Mouse (Mus musculus) retina, embryonic 14.5 days (tissue): ENCODE results near the gene Anapc1.
A peak's percentile ranks its signal among the peaks of the same experiment; 100 is the strongest.

Source experiments
- DNase-seq: peaks from one replicate; pipeline ENCODE4 v3.0.0-alpha.2; 2015; ENCODE audit warnings: low spot score

The Anapc1 gene

GRCm38 (mm10) chr2:128686921-128687557, at the start of gene Anapc1:
Anapc1 (minus strand) TSS chr2:128687391.
- peak; percentile 94 for DNase-seq

DNA sequence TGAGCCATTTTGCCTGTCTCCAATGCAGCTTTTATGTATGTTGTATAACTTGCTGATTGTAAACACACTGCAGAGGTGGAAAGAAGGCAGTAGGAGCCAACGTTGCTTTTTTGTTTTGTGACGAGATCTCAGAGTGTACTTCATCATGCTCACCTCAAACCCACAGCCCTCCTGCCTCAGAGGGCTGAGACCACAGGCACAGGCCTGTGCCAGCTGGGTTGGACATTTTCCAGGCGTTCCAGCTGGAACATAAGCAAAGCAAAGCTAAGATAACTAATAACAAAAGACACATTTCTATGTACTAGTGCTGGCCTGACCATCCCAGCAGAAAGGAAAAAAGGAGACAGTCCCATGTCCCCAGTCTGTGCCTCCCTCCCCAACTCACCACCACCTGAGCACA, 47.9 kb upstream of the Anapc1 start:
- no peak for DNase-seq

DNA sequence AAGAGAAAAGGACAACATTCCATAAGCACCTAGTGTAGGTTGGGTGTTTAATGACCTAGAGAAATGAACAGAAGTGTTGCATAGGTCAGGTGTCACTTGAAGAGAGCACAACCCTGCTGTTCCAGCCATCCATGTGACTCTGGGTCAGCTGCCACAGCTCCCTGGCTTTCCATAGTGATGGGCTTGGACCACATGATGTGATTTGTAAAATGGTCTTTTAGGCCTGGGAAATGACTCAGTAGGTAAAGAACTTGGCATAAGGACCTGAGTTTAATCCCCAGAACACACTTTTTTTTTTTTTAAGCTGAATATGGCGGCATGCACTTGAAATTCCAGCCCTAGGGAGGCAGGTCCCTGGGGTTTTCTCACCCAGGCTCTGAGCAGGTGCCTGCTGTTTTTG, 44.8 kb upstream of the Anapc1 start:
- DNase-seq, result no peak

- no peak for DNase-seq
These were observed 44.3 kb upstream of the Anapc1 start for GRCm38 (mm10) chr2:128731514-128731913.

DNA sequence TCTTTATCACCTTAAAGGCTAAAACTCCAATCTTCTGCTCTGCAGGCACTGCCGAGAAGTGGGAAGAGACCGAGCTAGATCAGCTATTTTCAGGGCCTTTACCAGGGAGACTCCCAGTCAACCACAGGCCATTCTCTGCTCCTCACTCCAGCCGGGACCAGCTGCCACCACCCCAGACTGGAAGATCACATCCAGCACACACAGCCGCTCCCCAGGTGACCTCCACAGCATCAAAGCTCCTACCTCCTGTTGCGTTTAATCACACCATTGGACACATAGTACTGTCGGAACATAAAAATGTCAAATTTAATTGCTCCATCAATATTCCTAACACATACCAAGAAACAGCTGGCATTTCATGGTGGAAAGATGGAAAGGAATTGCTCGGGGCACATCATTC, 42.0 kb upstream of the Anapc1 start:
- no peak for DNase-seq

- no peak for DNase-seq
These were observed 40.9 kb upstream of the Anapc1 start for GRCm38 (mm10) chr2:128728066-128728465.

DNA sequence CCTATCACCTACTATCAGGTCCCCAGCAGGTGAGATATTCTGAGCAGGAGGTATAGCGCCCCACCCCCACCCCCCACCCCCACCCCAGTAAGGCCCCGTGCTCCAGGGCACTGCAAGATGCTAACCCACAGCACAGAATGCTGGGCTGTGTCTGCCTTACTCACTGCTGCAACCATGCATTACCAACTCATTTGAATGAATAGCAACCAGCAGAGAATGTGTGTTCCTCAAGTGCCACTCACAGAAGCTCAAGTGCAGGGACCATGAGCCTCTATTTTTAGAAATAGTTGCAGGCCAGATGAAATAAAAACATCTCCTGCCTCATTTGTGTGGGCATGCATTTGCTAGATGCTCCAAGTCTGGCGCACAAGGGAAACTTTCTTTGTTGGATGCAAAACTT, 40.4 kb upstream of the Anapc1 start:
- no peak for DNase-seq

GRCm38 (mm10) chr2:128726626-128727025, 39.4 kb upstream of the Anapc1 start:
- no peak for DNase-seq

DNA sequence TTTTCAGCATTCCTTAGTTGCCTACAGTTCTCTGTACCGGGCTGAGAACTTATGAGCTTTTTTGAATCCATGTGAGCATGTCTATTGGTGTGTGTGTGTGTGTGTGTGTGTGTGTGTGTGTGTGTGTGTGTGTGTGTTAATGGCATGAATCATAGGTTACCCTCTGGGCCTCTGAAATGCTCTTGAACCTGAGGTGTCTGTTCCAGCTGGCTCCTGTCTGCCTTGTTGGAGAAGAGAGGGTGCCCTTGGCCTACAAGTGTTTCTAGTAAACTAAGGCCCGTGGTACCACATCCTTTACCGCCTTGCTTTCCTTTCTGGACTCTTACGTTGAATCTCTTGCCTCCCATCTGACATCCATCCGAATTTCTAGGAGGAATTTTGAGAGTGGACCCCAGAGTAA, 38.9 kb upstream of the Anapc1 start:
- no peak for DNase-seq

GRCm38 (mm10) chr2:128722106-128722710, 35.0 kb upstream of the Anapc1 start:
- DNase-seq, result no peak

DNA sequence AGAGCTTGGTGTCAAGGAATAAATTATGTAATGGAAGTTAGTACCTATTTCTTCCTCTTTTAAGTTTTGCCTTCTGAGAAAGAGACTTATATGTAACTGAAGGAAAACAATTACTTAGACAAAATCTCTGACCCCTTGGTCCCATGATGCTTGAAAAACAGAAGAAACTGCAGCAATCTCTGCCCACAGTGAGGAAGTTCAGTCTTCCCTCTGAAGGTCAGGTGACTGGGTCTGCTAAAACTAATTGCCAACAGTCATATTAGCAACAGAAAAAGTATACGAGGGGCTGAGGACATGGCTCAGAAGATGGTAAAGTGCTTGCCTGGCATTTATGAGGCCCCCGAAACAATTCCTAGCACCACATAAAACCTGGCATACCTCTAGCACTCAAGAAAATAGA, 32.2 kb upstream of the Anapc1 start:
- DNase-seq, result no peak

- no peak for DNase-seq
These were observed 28.8 kb upstream of the Anapc1 start for GRCm38 (mm10) chr2:128715979-128716378.

- DNase-seq, result peak; percentile 10
These were observed 27.6 kb upstream of the Anapc1 start for GRCm38 (mm10) chr2:128714724-128715241.

DNA sequence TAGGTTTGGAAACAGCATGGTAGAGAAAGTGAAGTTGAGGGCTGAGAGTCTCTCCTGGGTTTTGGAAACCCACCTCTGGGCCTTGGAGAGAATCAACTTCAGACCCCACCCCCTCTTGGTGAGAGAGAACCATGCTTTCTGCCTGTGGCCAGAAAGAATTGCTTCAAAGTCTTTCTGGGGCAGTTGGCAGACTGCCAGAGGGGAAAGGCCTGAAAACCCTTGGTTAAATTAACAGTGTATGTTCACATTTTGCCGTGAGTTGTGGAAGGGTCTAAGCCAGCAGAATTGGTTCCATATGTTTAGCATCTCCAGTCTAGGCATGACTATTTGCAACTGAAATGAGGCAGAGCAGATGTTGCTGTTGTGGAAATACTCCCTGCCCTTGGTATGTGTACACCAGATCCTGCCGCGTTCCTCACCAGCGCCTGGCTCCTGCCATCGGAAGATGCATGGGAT, 26.4 kb upstream of the Anapc1 start:
- peak; percentile 10 for DNase-seq

DNA sequence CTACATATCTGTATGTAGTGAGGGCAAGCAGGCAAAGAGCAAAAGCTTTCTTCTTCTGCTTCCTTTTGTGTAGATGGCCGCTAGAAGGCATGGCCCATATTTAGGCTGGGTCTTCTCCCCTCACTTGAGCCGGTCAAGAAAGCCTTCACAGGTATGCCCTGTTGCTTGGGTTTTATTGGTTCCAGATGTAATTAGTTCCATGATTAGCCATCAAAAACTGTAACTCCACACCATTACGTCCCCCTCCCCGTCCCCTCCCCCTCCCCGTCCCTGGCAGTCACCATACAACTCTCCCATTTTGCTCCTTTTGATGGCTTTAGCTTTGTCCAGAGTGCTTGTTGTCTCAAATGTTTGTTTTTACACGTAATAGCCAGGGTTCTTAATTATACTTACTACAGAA, 25.7 kb upstream of the Anapc1 start:
- DNase-seq, result no peak

- DNase-seq, result no peak
These were observed 23.4 kb upstream of the Anapc1 start for GRCm38 (mm10) chr2:128710609-128711008.

- no peak for DNase-seq
These were observed 22.1 kb upstream of the Anapc1 start for GRCm38 (mm10) chr2:128709264-128709663.

- no peak for DNase-seq
These were observed 17.3 kb upstream of the Anapc1 start for GRCm38 (mm10) chr2:128704474-128704873.

- DNase-seq, result no peak
These were observed 12.2 kb upstream of the Anapc1 start for GRCm38 (mm10) chr2:128699201-128699885.

- peak; percentile 79 for DNase-seq
These were observed 11.5 kb upstream of the Anapc1 start, which contains the start of gene Mertk for GRCm38 (mm10) chr2:128698693-128699181. Mertk (plus strand) TSS chr2:128698956.

- peak; percentile 87 for DNase-seq
These were observed 11.0 kb upstream of the Anapc1 start for GRCm38 (mm10) chr2:128698140-128698692.

DNA sequence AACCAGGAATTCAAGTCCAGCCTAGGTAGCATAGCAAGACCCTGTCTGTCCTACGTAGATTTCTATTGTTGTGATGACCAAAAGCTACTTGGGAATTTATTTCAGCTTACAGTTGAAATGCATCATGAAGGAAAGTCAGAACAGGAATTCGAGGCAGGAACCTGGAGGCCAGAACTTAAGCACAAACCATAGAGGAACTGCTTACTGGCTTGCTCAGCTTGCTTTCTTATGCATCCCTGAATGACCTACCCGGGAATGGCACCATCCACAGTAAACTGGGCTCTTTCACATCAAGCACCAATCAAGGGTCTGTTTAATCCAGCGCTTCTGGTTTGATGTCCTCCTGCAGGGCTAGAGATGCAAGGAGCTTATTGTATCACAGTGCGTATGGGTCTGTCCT, 10.4 kb upstream of the Anapc1 start:
- DNase-seq, result no peak

- no peak for DNase-seq
These were observed 9.9 kb upstream of the Anapc1 start for GRCm38 (mm10) chr2:128697047-128697446.
